Mouse (Mus musculus) MEL (cell line): ENCODE results near the gene Gm9999.

Experiments used
- CTCF ChIP-seq, 3 experiments: IDR thresholded peaks in 2 of 3; conservative IDR thresholded peaks in 1 of 3; 2 replicates each; pipeline ENCODE4 v1.5.1; 2011 to 2012; ENCODE audit warnings: low read length in 3 of 3, low read depth in 2 of 3, mild to moderate bottlenecking in 2 of 3, improper control_type of control experiment in 1 of 3, inconsistent platforms in 1 of 3, mixed read lengths in 1 of 3, moderate library complexity in 1 of 3; ENCODE audit not compliant: control insufficient read depth in 1 of 3, insufficient read depth in 1 of 3, poor library complexity in 1 of 3, severe bottlenecking in 1 of 3
- ETS1 ChIP-seq: IDR thresholded peaks from 2 replicates; pipeline ENCODE4 v1.6.1; 2012; ENCODE audit warnings: low read depth, mild to moderate bottlenecking, inconsistent platforms, low read length, improper control_type of control experiment, moderate library complexity
- GATA1 ChIP-seq: IDR thresholded peaks from 2 replicates; pipeline ENCODE4 v1.6.1; 2011; ENCODE audit warnings: low read depth, low read length, improper control_type of control experiment
- MAFK ChIP-seq: IDR thresholded peaks from 2 replicates; pipeline ENCODE4 v1.6.1; 2011; ENCODE audit warnings: low read depth, mild to moderate bottlenecking, low read length, improper control_type of control experiment, borderline replicate concordance
- MAX ChIP-seq: IDR thresholded peaks from 2 replicates; pipeline ENCODE4 v1.6.1; 2011; ENCODE audit warnings: low read length, improper control_type of control experiment
- MAZ ChIP-seq: IDR thresholded peaks from 2 replicates; pipeline ENCODE4 v1.6.1; 2012; ENCODE audit warnings: low read depth, mild to moderate bottlenecking, inconsistent platforms, low read length, improper control_type of control experiment
- POLR2A ChIP-seq, 2 experiments: IDR thresholded peaks; 2 replicates each; pipeline ENCODE4 v1.6.1; 2011 to 2012; ENCODE audit warnings: low read length in 2 of 2, mild to moderate bottlenecking in 2 of 2, control low read depth in 1 of 2, improper control_type of control experiment in 1 of 2, low read depth in 1 of 2, moderate library complexity in 1 of 2; ENCODE audit not compliant: control insufficient read depth in 1 of 2, insufficient read depth in 1 of 2, poor library complexity in 1 of 2
- POLR2AphosphoS2 ChIP-seq: IDR thresholded peaks from 2 replicates; pipeline ENCODE4 v1.6.1; 2011; ENCODE audit warnings: low read length, improper control_type of control experiment
- SMC3 ChIP-seq: IDR thresholded peaks from 2 replicates; pipeline ENCODE4 v1.6.1; 2011; ENCODE audit warnings: low read depth, low read length, improper control_type of control experiment

DNA sequence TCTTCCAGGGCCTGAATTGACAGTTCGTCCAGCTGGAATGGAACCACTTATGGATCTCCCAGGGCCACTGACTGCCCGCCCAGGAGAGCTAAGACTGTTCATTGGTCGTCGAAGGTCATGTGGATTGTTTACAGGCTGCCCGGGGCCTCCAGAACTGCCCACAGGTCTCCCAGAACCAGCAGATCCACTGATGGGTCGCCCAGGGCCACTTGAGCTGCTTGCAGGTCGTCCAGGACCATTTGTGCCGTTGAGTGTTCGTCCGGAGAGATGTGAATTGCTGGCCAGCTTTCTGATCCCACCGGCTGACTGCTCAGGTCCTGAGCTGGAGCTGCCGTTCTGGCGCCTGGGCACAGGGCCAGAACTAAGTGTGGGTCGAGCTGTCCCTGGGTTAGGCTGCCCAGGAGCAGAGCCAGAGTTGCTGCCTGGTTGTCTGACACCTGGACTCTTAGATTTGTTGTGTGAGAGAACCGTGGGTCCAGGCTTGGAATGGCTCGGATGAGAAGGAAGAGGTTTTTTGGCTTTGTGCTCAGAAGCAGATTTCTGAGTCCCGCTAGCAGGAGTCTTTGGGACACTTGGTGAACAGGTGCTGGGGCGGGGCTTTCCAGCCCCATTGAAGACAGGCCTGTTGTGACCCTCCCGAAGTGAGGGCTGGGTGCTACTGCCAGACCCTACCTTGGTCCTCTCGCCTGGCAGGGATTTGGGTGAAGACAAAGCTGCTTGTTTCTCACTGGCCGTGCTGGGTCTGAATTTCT is 14.4 kb downstream of the Gm9999 start:
- no peak for TF ChIP-seq CTCF (IDR thresholded peaks at IDR 0.05 in 2 of 3, conservative IDR thresholded peaks at IDR 0.05 in 1 of 3; ENCODE audit: control insufficient read depth in 1 of 3, insufficient read depth in 1 of 3, low read depth in 2 of 3, low read length in 3 of 3, poor library complexity in 1 of 3, severe bottlenecking in 1 of 3)
- TF ChIP-seq POLR2AphosphoS2, result no peak
- no peak for TF ChIP-seq POLR2A (IDR thresholded peaks at IDR 0.05; ENCODE audit: control insufficient read depth in 1 of 2, insufficient read depth in 1 of 2, low read depth in 1 of 2, low read length in 2 of 2, poor library complexity in 1 of 2)
- no peak for TF ChIP-seq SMC3
- no peak for TF ChIP-seq ETS1
- no peak for TF ChIP-seq MAZ
- no peak for TF ChIP-seq MAX
- no peak for TF ChIP-seq MAFK
- no peak for TF ChIP-seq GATA1
